Mouse (Mus musculus) erythroblast, embryonic 14.5 days (primary cell): Measurements from ENCODE around the gene Uhrf1bp1.

Experiments used
- GATA1 ChIP-seq: IDR thresholded peaks from 2 replicates; pipeline ENCODE4 v1.6.1; 2012; ENCODE audit warnings: low read length, inconsistent platforms, mixed read lengths
- TAL1 ChIP-seq: IDR thresholded peaks from 3 replicates; pipeline ENCODE4 v1.6.1; 2012; ENCODE audit warnings: low read length, inconsistent platforms, mixed read lengths

GRCm38 (mm10) chr17:27914742-27915141 lies 58.5 kb downstream of the Uhrf1bp1 start:
- TF ChIP-seq TAL1 = no peak
- no peak for TF ChIP-seq GATA1
